Mouse (Mus musculus): Measurements from ENCODE around the gene Plxnb2.

DNA sequence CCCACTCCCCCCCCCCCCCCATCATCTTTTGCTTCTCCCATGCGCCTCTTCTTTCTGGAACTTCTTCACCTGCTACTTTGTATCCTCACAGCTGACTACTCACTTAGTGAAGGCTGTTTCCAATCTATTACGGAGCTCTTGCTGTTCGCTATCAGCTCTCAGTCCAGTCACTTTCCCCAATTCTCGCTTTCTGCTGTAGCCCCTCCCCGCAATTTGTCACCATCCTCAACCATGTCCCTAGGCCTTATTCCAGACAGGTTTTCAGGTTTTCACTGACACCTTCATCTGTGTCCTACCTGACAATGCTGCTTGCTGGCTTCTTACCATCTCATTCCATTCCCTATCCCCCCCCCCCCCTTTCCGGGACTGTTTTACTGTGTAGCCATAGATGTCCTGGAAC is 31.9 kb upstream of the Plxnb2 start:
- TF ChIP-seq POLR2A (IDR thresholded peaks at IDR 0.05; ENCODE audit: borderline replicate concordance, control insufficient read depth, low read depth, low read length) (no peak), CTCF (IDR thresholded peaks at IDR 0.05; ENCODE audit: control insufficient read depth, insufficient read depth, low read length) (no peak)
